Mouse (Mus musculus) ES-Bruce4 (cell line): ENCODE results near the gene Bcl11b. TPM values are rescaled to one million over a fixed set of nuclear protein-coding genes. Genes with fewer than 3 reads are reported as not detected.

Experiments used
- H3K27ac ChIP-seq: 2 replicates; pipeline ENCODE4 v1.5.1; 2012; ENCODE audit warnings: low read length, inconsistent platforms; ENCODE audit not compliant: insufficient read depth
- H3K27me3 ChIP-seq: 2 replicates; pipeline ENCODE4 v1.6.1; 2012; ENCODE audit warnings: mild to moderate bottlenecking, low read length, inconsistent platforms; ENCODE audit not compliant: control insufficient read depth, poor library complexity, insufficient read depth, severe bottlenecking
- H3K36me3 ChIP-seq: 2 replicates; pipeline ENCODE4 v1.6.1; 2012; ENCODE audit warnings: inconsistent platforms, mild to moderate bottlenecking, low read length, moderate library complexity; ENCODE audit not compliant: control insufficient read depth, poor library complexity, insufficient read depth, severe bottlenecking
- H3K4me1 ChIP-seq: one replicate; pipeline ENCODE4 v1.8.1; 2011; ENCODE audit warnings: low read length; ENCODE audit not compliant: control insufficient read depth, insufficient read depth
- H3K4me3 ChIP-seq: 2 replicates; pipeline ENCODE4 v1.5.1; 2011; ENCODE audit warnings: low read depth, mild to moderate bottlenecking, low read length
- H3K9ac ChIP-seq: 2 replicates; pipeline ENCODE4 v1.6.1; 2012; ENCODE audit warnings: low read depth, mild to moderate bottlenecking, inconsistent platforms; ENCODE audit not compliant: poor library complexity, severe bottlenecking
- H3K9me3 ChIP-seq: replicated peaks from 2 replicates; pipeline ENCODE4 v1.6.1; 2012; ENCODE audit warnings: mild to moderate bottlenecking, low read length, inconsistent platforms; ENCODE audit not compliant: control insufficient read depth, poor library complexity, insufficient read depth, severe bottlenecking
- CTCF ChIP-seq: IDR thresholded peaks from one replicate; pipeline ENCODE4 v1.8.1; 2011; ENCODE audit warnings: low read depth, low read length
- EP300 ChIP-seq: IDR thresholded peaks from 2 replicates; pipeline ENCODE4 v1.6.1; 2011; ENCODE audit warnings: low read depth, low read length; ENCODE audit not compliant: insufficient read depth
- POLR2A ChIP-seq: IDR thresholded peaks from one replicate; pipeline ENCODE4 v1.8.1; 2011; ENCODE audit warnings: low read length; ENCODE audit not compliant: insufficient read depth
- polyA plus RNA-seq: library from polyadenylated mRNA; stranded (reverse); fragments of >200 nt; gene quantifications from 2 replicates; pipeline ENCODE4 v1.2.4, GENCODE M21; 2011; ENCODE audit warnings: low read depth; ENCODE audit not compliant: missing spikeins, insufficient read depth, insufficient read length

Gene Bcl11b
- polyA plus RNA-seq, 1 experiment = 0.69 TPM

DNA sequence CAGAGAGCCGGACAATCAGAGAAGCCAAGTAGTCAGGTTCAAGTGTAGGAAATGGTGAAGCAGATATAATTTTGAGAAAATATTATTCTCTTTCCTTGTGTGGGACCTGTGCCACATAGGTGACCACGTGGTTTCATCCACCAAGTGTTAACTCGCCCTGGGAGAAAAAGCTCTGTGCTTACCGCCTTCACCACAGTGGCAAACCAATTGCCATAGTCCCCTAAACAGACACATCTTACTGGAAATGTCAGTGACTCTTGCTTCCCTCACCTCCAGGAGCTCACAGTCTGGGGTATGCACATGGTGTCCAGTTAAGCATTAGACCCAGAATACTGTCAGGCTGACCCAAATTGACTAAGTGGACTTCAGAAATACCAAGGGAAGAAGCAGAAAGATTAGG, 78.7 kb downstream of the Bcl11b start:
- TF ChIP-seq POLR2A = no peak
- TF ChIP-seq EP300 = no peak
- no peak for TF ChIP-seq CTCF
- no peak overlapping the region for H3K9ac ChIP-seq
- no peak overlapping the region for H3K27ac ChIP-seq
- H3K9me3 ChIP-seq = no peaks in the 10 kb centered on the region
- H3K4me3 ChIP-seq = no peak overlapping the region
- H3K27me3 ChIP-seq = no peaks in the 10 kb centered on the region
- H3K4me1 ChIP-seq = no peaks in the 10 kb centered on the region
- H3K36me3 ChIP-seq = no peaks in the 10 kb centered on the region

DNA sequence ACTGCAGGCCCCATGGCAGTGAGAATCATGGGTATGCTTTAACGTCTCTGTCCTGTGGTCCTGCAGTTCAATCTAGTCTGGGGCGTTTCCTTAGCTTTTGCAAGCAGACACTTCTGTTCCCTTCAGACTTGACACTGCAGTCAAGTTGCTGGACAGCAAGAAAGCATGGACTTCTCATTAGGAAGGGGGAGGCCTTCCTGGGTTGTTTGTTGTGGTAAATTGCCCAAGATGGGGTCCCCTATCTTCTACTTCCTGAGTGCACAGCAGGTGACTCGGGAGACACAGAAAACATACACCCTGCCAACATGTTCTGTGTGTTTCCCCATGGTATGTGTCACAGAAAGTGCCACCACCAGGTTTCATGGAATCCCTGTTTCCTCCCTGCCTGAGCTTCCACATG, 79.4 kb downstream of the Bcl11b start:
- no peak for TF ChIP-seq POLR2A
- Histone ChIP-seq H3K4me1 (no peaks in the 10 kb centered on the region), H3K27ac (no peak overlapping the region), H3K27me3 (no peaks in the 10 kb centered on the region), H3K4me3 (no peak overlapping the region), H3K9ac (no peak overlapping the region), H3K9me3 (no peaks in the 10 kb centered on the region), H3K36me3 (no peaks in the 10 kb centered on the region)

- Histone ChIP-seq H3K9ac (no peak overlapping the region), H3K27me3 (no peaks in the 10 kb centered on the region), H3K9me3 (no peaks in the 10 kb centered on the region), H3K4me3 (no peak overlapping the region), H3K4me1 (no peaks in the 10 kb centered on the region), H3K36me3 (no peaks in the 10 kb centered on the region), H3K27ac (no peak overlapping the region)
- TF ChIP-seq CTCF = no peak
- TF ChIP-seq POLR2A = no peak
- no peak for TF ChIP-seq EP300
These were observed 81.2 kb downstream of the Bcl11b start for GRCm38 (mm10) chr12:107922180-107922579.

GRCm38 (mm10) chr12:107921566-107921965, 81.8 kb downstream of the Bcl11b start:
- TF ChIP-seq CTCF = no peak
- TF ChIP-seq POLR2A = no peak
- no peaks in the 10 kb centered on the region for H3K4me1 ChIP-seq
- H3K27me3 ChIP-seq = no peaks in the 10 kb centered on the region
- H3K4me3 ChIP-seq = no peak overlapping the region
- no peaks in the 10 kb centered on the region for H3K9me3 ChIP-seq
- no peak overlapping the region for H3K9ac ChIP-seq
- H3K36me3 ChIP-seq = no peaks in the 10 kb centered on the region
- H3K27ac ChIP-seq = no peak overlapping the region

DNA sequence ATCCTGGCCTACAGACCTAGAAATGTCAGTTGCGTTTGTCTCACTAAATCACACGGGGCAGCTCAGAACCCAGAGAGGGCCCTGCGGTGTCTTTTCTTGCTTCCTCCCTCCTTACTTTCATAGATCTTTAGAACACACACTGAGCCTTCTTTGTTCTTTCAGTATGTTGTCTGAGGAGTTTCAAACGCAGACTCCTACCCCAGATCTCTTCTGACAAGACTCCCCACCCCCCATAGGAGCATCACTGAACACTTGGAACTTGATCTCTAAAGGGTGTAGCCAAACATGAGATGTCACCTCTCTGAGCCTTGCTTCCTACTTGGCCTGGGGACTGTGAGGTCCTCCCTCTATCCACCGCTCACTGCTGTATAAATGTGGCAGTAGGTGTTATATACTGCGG, 82.2 kb downstream of the Bcl11b start:
- no peak overlapping the region for H3K9ac ChIP-seq
- no peaks in the 10 kb centered on the region for H3K27me3 ChIP-seq
- H3K4me1 ChIP-seq = no peaks in the 10 kb centered on the region
- H3K4me3 ChIP-seq = no peak overlapping the region
- H3K9me3 ChIP-seq = no peaks in the 10 kb centered on the region
- H3K36me3 ChIP-seq = no peaks in the 10 kb centered on the region
- no peak overlapping the region for H3K27ac ChIP-seq
- TF ChIP-seq POLR2A (no peak), CTCF (no peak), EP300 (no peak)

DNA sequence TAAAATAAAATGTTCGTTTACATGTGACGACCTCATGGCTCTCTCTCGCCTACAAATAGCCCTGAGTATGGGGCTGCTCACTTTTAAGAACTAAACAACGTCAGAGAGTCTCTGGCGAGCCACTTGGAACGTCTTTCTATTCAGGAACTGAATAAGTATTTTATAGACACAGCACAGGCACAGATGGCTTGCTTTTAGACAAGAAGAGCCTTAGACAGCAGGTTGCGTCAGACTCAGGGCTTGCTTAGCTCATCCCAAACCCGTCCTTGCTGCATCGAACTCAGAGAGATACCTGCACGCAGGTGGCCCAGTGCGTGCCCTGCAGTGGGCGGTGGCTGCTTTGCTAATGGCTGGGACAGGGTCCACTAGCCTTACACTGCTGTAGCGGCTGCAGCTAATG, 82.7 kb downstream of the Bcl11b start:
- TF ChIP-seq EP300 (no peak), CTCF (no peak), POLR2A (no peak)
- H3K27me3 ChIP-seq = no peaks in the 10 kb centered on the region
- no peak overlapping the region for H3K27ac ChIP-seq
- no peaks in the 10 kb centered on the region for H3K36me3 ChIP-seq
- no peaks in the 10 kb centered on the region for H3K9me3 ChIP-seq
- no peaks in the 10 kb centered on the region for H3K4me1 ChIP-seq
- H3K9ac ChIP-seq = no peak overlapping the region
- no peak overlapping the region for H3K4me3 ChIP-seq
